Mouse (Mus musculus): ENCODE data around the gene Rbfox3.

Gene Rbfox3

GRCm38 (mm10) chr11:118755003-118755402 lies 156.4 kb downstream of the Rbfox3 start:
- no peak for DNase-seq

- DNase-seq: no peak
Observed at GRCm38 (mm10) chr11:118754535-118754934, 156.9 kb downstream of the Rbfox3 start.

- DNase-seq: peak; percentile 74
Observed at GRCm38 (mm10) chr11:118751879-118752616, 159.3 kb downstream of the Rbfox3 start.

GRCm38 (mm10) chr11:118750745-118751330 lies 160.6 kb downstream of the Rbfox3 start:
- DNase-seq: peak; percentile 97

GRCm38 (mm10) chr11:118749541-118749940 lies 161.9 kb downstream of the Rbfox3 start:
- DNase-seq: no peak

GRCm38 (mm10) chr11:118748622-118749021 lies 162.8 kb downstream of the Rbfox3 start:
- peak; percentile 76 for DNase-seq

- DNase-seq: no peak
Observed at GRCm38 (mm10) chr11:118745279-118745678, 166.1 kb downstream of the Rbfox3 start.

GRCm38 (mm10) chr11:118744782-118745181 lies 166.6 kb downstream of the Rbfox3 start:
- no peak for DNase-seq

- DNase-seq: peak; percentile 64
Observed at GRCm38 (mm10) chr11:118742762-118743161, 168.6 kb downstream of the Rbfox3 start.

GRCm38 (mm10) chr11:118741262-118741661 lies 170.1 kb downstream of the Rbfox3 start:
- peak; percentile 40 for DNase-seq

- DNase-seq: peak; percentile 85
Observed at GRCm38 (mm10) chr11:118740001-118740400, 171.4 kb downstream of the Rbfox3 start.

GRCm38 (mm10) chr11:118738855-118739832 lies 172.3 kb downstream of the Rbfox3 start:
- DNase-seq: peak; percentile 81

- no peak for DNase-seq
Observed at GRCm38 (mm10) chr11:118738323-118738722, 173.1 kb downstream of the Rbfox3 start.

GRCm38 (mm10) chr11:118737821-118738220 lies 173.6 kb downstream of the Rbfox3 start:
- no peak for DNase-seq

- DNase-seq: no peak
Observed at GRCm38 (mm10) chr11:118736993-118737392, 174.4 kb downstream of the Rbfox3 start.

- no peak for DNase-seq
Observed at GRCm38 (mm10) chr11:118731655-118732054, 179.7 kb downstream of the Rbfox3 start.

GRCm38 (mm10) chr11:118729373-118729772 lies 182.0 kb downstream of the Rbfox3 start:
- no peak for DNase-seq

- DNase-seq: no peak
Observed at GRCm38 (mm10) chr11:118728797-118729196, 182.6 kb downstream of the Rbfox3 start.

- DNase-seq: peak; percentile 61
Observed at GRCm38 (mm10) chr11:118728083-118728551, 183.3 kb downstream of the Rbfox3 start.

- DNase-seq: no peak
Observed at GRCm38 (mm10) chr11:118726430-118726829, 185.0 kb downstream of the Rbfox3 start.

GRCm38 (mm10) chr11:118724423-118724822 lies 187.0 kb downstream of the Rbfox3 start:
- DNase-seq: no peak

- no peak for DNase-seq
Observed at GRCm38 (mm10) chr11:118723166-118723565, 188.2 kb downstream of the Rbfox3 start.

GRCm38 (mm10) chr11:118721898-118722297 lies 189.5 kb downstream of the Rbfox3 start:
- no peak for DNase-seq

All from cerebellum, adult 11-12 months (tissue).